In genomic region chr16:62562051-62562450, GRCm38 (mm10) we compare ENCODE assay signal across 8 mouse cellular contexts.
DNase-seq lines count a peak whose midpoint lies in the region; ATAC-seq and TF ChIP-seq lines count a peak whose summit lies in the region.

No protein-coding gene starts in this region.

- no peak for TF ChIP-seq EP300 in CH12.LX (IDR thresholded peaks at IDR 0.05; ENCODE audit: low read length)

- in situ Hi-C loops in CH12.LX (cut with MboI; ENCODE audit: low pct_ligation_motif_present, low pct_unique_long_range_greater_than_20kb, low sequenced_read_pairs): no loop called here

- dilution Hi-C loops in CH12.LX (cut with MboI; ENCODE audit: extremely low pct_ligation_motif_present, extremely low pct_unique_long_range_greater_than_20kb, low sequenced_read_pairs): no loop called here

- TF ChIP-seq RAD21 in CH12.LX (IDR thresholded peaks at IDR 0.05; ENCODE audit: low read depth, low read length): peak; percentile 60

- H3K27me3 ChIP-seq in CH12.LX (replicated peaks): peaks cover 2% of the 10 kb centered on the region
- H3K27me3 ChIP-seq in hindbrain, embryonic 14.5 days (ENCODE audit: control insufficient read depth, insufficient read depth, low read length): no peaks in the 10 kb centered on the region
- no peaks in the 10 kb centered on the region for H3K27me3 ChIP-seq in thymus, adult 2 months (ENCODE audit: control insufficient read depth, insufficient read depth, low read length)

- H3K79me2 ChIP-seq in CH12.LX (replicated peaks; ENCODE audit: control insufficient read depth, extremely low read depth, insufficient read depth, poor library complexity, severe bottlenecking): no peaks in the 10 kb centered on the region

- peak; percentile 72; the same call in 1 of the 2 replicates for ATAC-seq in hindbrain, embryonic 14.5 days (ENCODE audit: low FRiP score)

- 56% methylated on average over 4 of the region's 4 CpGs for WGBS in hindbrain, embryonic 14.5 days
- 44% methylated on average over 4 of the region's 4 CpGs for WGBS in thymus, adult 2 months

- no peak overlapping the region for H3K4me2 ChIP-seq in CH12.LX (ENCODE audit: insufficient read depth, low read depth, poor library complexity, severe bottlenecking)
- no peak overlapping the region for H3K4me2 ChIP-seq in hindbrain, embryonic 14.5 days (replicated peaks)

- no peak for TF ChIP-seq POLR2A in CH12.LX (IDR thresholded peaks at IDR 0.05; ENCODE audit: low read depth, low read length)
- no peak for TF ChIP-seq POLR2A in brain, embryonic 14.5 days (IDR thresholded peaks at IDR 0.05; ENCODE audit: borderline replicate concordance, extremely low read depth, insufficient read depth, insufficient read length, poor library complexity, severe bottlenecking)
- TF ChIP-seq POLR2A in thymus, adult 2 months (IDR thresholded peaks at IDR 0.05; ENCODE audit: control insufficient read depth, extremely low read depth, insufficient read depth, low read length, poor library complexity): no peak

- H3K4me1 ChIP-seq in CH12.LX (ENCODE audit: control insufficient read depth in 1 of 2, insufficient read depth in 2 of 2): no peaks in the 10 kb centered on the region
- no peaks in the 10 kb centered on the region for H3K4me1 ChIP-seq in hindbrain, embryonic 14.5 days (replicated peaks; ENCODE audit: control insufficient read depth, insufficient read depth, low read length)
- H3K4me1 ChIP-seq in thymus, adult 2 months (replicated peaks; ENCODE audit: control insufficient read depth, insufficient read depth, low read length): no peaks in the 10 kb centered on the region

- no peaks in the 10 kb centered on the region for H3K9me3 ChIP-seq in CH12.LX (replicated peaks; ENCODE audit: low read length)
- H3K9me3 ChIP-seq in hindbrain, embryonic 14.5 days (ENCODE audit: control insufficient read depth, low read length): no peaks in the 10 kb centered on the region

- H3K36me3 ChIP-seq in CH12.LX (replicated peaks in 1 of 2; ENCODE audit: control insufficient read depth in 1 of 2, insufficient read depth in 1 of 2, low read length in 1 of 2): no peaks in the 10 kb centered on the region
- no peaks in the 10 kb centered on the region for H3K36me3 ChIP-seq in hindbrain, embryonic 14.5 days (replicated peaks; ENCODE audit: control insufficient read depth, insufficient read depth)
- no peaks in the 10 kb centered on the region for H3K36me3 ChIP-seq in thymus, adult 2 months (ENCODE audit: control insufficient read depth, insufficient read depth, low read length)

- no peak overlapping the region for H3K27ac ChIP-seq in CH12.LX (ENCODE audit: insufficient read depth, low read depth)
- no peak overlapping the region for H3K27ac ChIP-seq in hindbrain, embryonic 14.5 days
- H3K27ac ChIP-seq in thymus, adult 2 months (ENCODE audit: control insufficient read depth, insufficient read depth, low read length): no peak overlapping the region

- no peak overlapping the region for H3K9ac ChIP-seq in CH12.LX (ENCODE audit: insufficient read depth, low read depth)
- H3K9ac ChIP-seq in hindbrain, embryonic 14.5 days: no peak overlapping the region

- TF ChIP-seq CTCF in CH12.LX (conservative IDR thresholded peaks at IDR 0.05 in 1 of 2, IDR thresholded peaks at IDR 0.05 in 1 of 2; ENCODE audit: low read depth in 2 of 2, low read length in 2 of 2): peak; percentile 67 to 73
- TF ChIP-seq CTCF in brain, embryonic 14.5 days (IDR thresholded peaks at IDR 0.05; ENCODE audit: borderline replicate concordance, extremely low read depth, insufficient read depth, insufficient read length): peak; percentile 69; the same call in 1 of the 2 replicates
- TF ChIP-seq CTCF in thymus, adult 2 months (IDR thresholded peaks at IDR 0.05; ENCODE audit: borderline replicate concordance, control insufficient read depth, extremely low read depth, insufficient read depth, low read length, poor library complexity): no peak

- peak; percentile 1 to 29 for DNase-seq in heart, adult 18-20 months
- DNase-seq in heart, adult 11 months: no peak
- DNase-seq in CH12.LX (ENCODE audit: extremely low read depth): peak; percentile 52
- peak; percentile 70 for DNase-seq in brain, embryonic 14.5 days (ENCODE audit: low read depth)
- DNase-seq in hindbrain, embryonic 14.5 days (ENCODE audit: low spot score): peak; percentile 76
- DNase-seq in left cerebral cortex, adult 9 months (ENCODE audit: low spot score in 2 of 2): peak; percentile 9 to 61
- peak; percentile 15 for DNase-seq in right cerebral cortex, postnatal 25 days
- DNase-seq in thymus, adult 2 months: no peak

- H3K4me3 ChIP-seq in CH12.LX (replicated peaks in 1 of 3; ENCODE audit: low read depth in 2 of 3, low read length in 2 of 3, poor library complexity in 1 of 3): no peak overlapping the region
- no peak overlapping the region for H3K4me3 ChIP-seq in hindbrain, embryonic 14.5 days (replicated peaks; ENCODE audit: low read length)
- no peak overlapping the region for H3K4me3 ChIP-seq in thymus, adult 2 months (ENCODE audit: control insufficient read depth, insufficient read depth, low read length)

TF ChIP-seq in CH12.LX, 34 proteins besides CTCF, POLR2A, EP300 and RAD21:
- TF ChIP-seq ZNF384 (IDR thresholded peaks at IDR 0.05; ENCODE audit: low read depth, low read length): no peak
- peak; percentile 38; the same call in 1 of the 2 replicates for TF ChIP-seq SMC3 (IDR thresholded peaks at IDR 0.05; ENCODE audit: low read depth, low read length)

Comparison
In these comparisons a context has a peak if more than half of its experiments do, and no peak if none do; other contexts are left out.
1. DNase-seq: peak in heart, adult 18-20 months (2 of 2), CH12.LX (single experiment), brain, embryonic 14.5 days (single experiment), hindbrain, embryonic 14.5 days (single experiment), left cerebral cortex, adult 9 months (2 of 2) and right cerebral cortex, postnatal 25 days (single experiment); none in heart, adult 11 months (single experiment) and thymus, adult 2 months (single experiment).